Comparison of ENCODE assay signal across 25 mouse cellular contexts in genomic region chr10:97446486-97446885, GRCm38 (mm10). TPM values are rescaled to one million over a fixed set of nuclear protein-coding genes. Genes with fewer than 3 reads are reported as not detected.
DNase-seq lines count a peak whose midpoint lies in the region; ATAC-seq and TF ChIP-seq lines count a peak whose summit lies in the region.
"Had no signal": no experiment of that assay in that cellular context is flagged by ENCODE, and none has a peak within 500 bp of the region (broad histone marks: within the 10 kb centered on the region; RNA-seq: fewer than 3 reads in every experiment).

No protein-coding gene starts in this region.

- H3K27ac ChIP-seq in embryonic facial prominence, embryonic 15.5 days (replicated peaks): peak overlapping the region; percentile 65
- H3K27ac ChIP-seq in embryonic facial prominence, embryonic 10.5 days (replicated peaks): no peak overlapping the region
- 0 out of 2 replicates have a peak overlapping the region, but pooled peaks have one; percentile 0 for H3K27ac ChIP-seq in bone marrow macrophage, adult 2 months (ENCODE audit: insufficient read depth, low read depth, low read length)
- H3K27ac ChIP-seq in midbrain, embryonic 11.5 days (ENCODE audit: low read depth, low read length): no peak overlapping the region
- H3K27ac ChIP-seq: embryonic facial prominence, embryonic 13.5 days; forebrain, embryonic 10.5 days; forebrain, embryonic 12.5 days had no signal

- no peak overlapping the region for H3K9ac ChIP-seq in embryonic facial prominence, embryonic 15.5 days
- no peak overlapping the region for H3K9ac ChIP-seq in midbrain, embryonic 11.5 days (ENCODE audit: low read length)
- H3K9ac ChIP-seq: embryonic facial prominence, embryonic 13.5 days; forebrain, embryonic 12.5 days had no signal

- no peaks in the 10 kb centered on the region for H3K36me3 ChIP-seq in embryonic facial prominence, embryonic 15.5 days
- H3K36me3 ChIP-seq in embryonic facial prominence, embryonic 10.5 days (replicated peaks): no peaks in the 10 kb centered on the region
- H3K36me3 ChIP-seq in C2C12 (ENCODE audit: control insufficient read depth, insufficient read depth): no peaks in the 10 kb centered on the region
- no peaks in the 10 kb centered on the region for H3K36me3 ChIP-seq in myocyte (ENCODE audit: control insufficient read depth, insufficient read depth)
- H3K36me3 ChIP-seq in midbrain, embryonic 11.5 days (ENCODE audit: control insufficient read depth, insufficient read depth, low read length): no peaks in the 10 kb centered on the region
- H3K36me3 ChIP-seq: embryonic facial prominence, embryonic 13.5 days; forebrain, embryonic 10.5 days; forebrain, embryonic 12.5 days had no signal

- H3K9me3 ChIP-seq in embryonic facial prominence, embryonic 15.5 days (replicated peaks): no peaks in the 10 kb centered on the region
- no peaks in the 10 kb centered on the region for H3K9me3 ChIP-seq in embryonic facial prominence, embryonic 10.5 days
- H3K9me3 ChIP-seq in midbrain, embryonic 11.5 days (ENCODE audit: control insufficient read depth, low read length): no peaks in the 10 kb centered on the region
- H3K9me3 ChIP-seq: embryonic facial prominence, embryonic 13.5 days; forebrain, embryonic 10.5 days; forebrain, embryonic 12.5 days had no signal

- H3K27me3 ChIP-seq in embryonic facial prominence, embryonic 15.5 days: no peaks in the 10 kb centered on the region
- no peaks in the 10 kb centered on the region for H3K27me3 ChIP-seq in embryonic facial prominence, embryonic 10.5 days (replicated peaks; ENCODE audit: low read depth, poor library complexity, severe bottlenecking)
- no peaks in the 10 kb centered on the region for H3K27me3 ChIP-seq in C2C12 (ENCODE audit: control insufficient read depth, insufficient read depth, insufficient read length)
- no peaks in the 10 kb centered on the region for H3K27me3 ChIP-seq in myocyte (ENCODE audit: control insufficient read depth, insufficient read depth, insufficient read length)
- H3K27me3 ChIP-seq in midbrain, embryonic 11.5 days (ENCODE audit: control insufficient read depth, insufficient read depth, low read length): no peaks in the 10 kb centered on the region
- H3K27me3 ChIP-seq: embryonic facial prominence, embryonic 13.5 days; forebrain, embryonic 12.5 days; Patski had no signal

- no peak for DNase-seq in embryonic facial prominence, embryonic 10.5 days (ENCODE audit: low spot score)
- DNase-seq in layer of hippocampus, postnatal 25 days (ENCODE audit: extremely low spot score in 1 of 2, low spot score in 1 of 2): no peak
- DNase-seq in gastrocnemius, postnatal 10 days: no peak
- no peak for DNase-seq in midbrain, embryonic 11.5 days (ENCODE audit: low spot score, missing footprints)
- DNase-seq: adrenal gland, adult 2 months; adrenal gland, postnatal 10 days; adrenal gland, postnatal 25 days; B cell, adult 2 months; cerebellum, adult 11-12 months; cerebellum, adult 2 months; cerebellum, adult 9-10 months; cerebellum, postnatal 10 days; cerebellum, postnatal 25 days had no signal

- H3K79me2 ChIP-seq in C2C12 (ENCODE audit: control insufficient read depth, insufficient read depth) (no peaks in the 10 kb centered on the region), myocyte (ENCODE audit: control insufficient read depth, insufficient read depth) (no peaks in the 10 kb centered on the region)

- TF ChIP-seq CTCF in C2C12 (IDR thresholded peaks at IDR 0.05; ENCODE audit: control insufficient read depth, insufficient read depth, insufficient read length): no peak
- TF ChIP-seq CTCF in bone marrow macrophage, adult 2 months (IDR thresholded peaks at IDR 0.05; ENCODE audit: low read depth, low read length): no peak

- no peak overlapping the region for H3K4me2 ChIP-seq in embryonic facial prominence, embryonic 15.5 days (replicated peaks)
- no peak overlapping the region for H3K4me2 ChIP-seq in myocyte (ENCODE audit: low read depth)
- no peak overlapping the region for H3K4me2 ChIP-seq in midbrain, embryonic 11.5 days
- H3K4me2 ChIP-seq: embryonic facial prominence, embryonic 13.5 days; forebrain, embryonic 12.5 days had no signal

- no peaks in the 10 kb centered on the region for H3K79me3 ChIP-seq in C2C12 (ENCODE audit: low read depth)

- no peaks in the 10 kb centered on the region for H3K4me1 ChIP-seq in embryonic facial prominence, embryonic 15.5 days
- no peaks in the 10 kb centered on the region for H3K4me1 ChIP-seq in embryonic facial prominence, embryonic 10.5 days
- peaks cover 4% of the 10 kb centered on the region for H3K4me1 ChIP-seq in bone marrow macrophage, adult 2 months (ENCODE audit: control insufficient read depth, insufficient read depth, low read length)
- no peaks in the 10 kb centered on the region for H3K4me1 ChIP-seq in midbrain, embryonic 11.5 days (ENCODE audit: control insufficient read depth, insufficient read depth, low read length)
- H3K4me1 ChIP-seq: embryonic facial prominence, embryonic 13.5 days; forebrain, embryonic 10.5 days; forebrain, embryonic 12.5 days had no signal

- WGBS in embryonic facial prominence, embryonic 15.5 days: 63% methylated on average over 4 of the region's 4 CpGs
- 86% methylated on average over 4 of the region's 4 CpGs for WGBS in embryonic facial prominence, embryonic 10.5 days
- 88% methylated on average over 4 of the region's 4 CpGs for WGBS in midbrain, embryonic 11.5 days

- no peak overlapping the region for H3ac ChIP-seq in C2C12 (ENCODE audit: control insufficient read depth, insufficient read length, low read depth)
- no peak overlapping the region for H3ac ChIP-seq in myocyte (ENCODE audit: control insufficient read depth, insufficient read length)

- ATAC-seq in embryonic facial prominence, embryonic 15.5 days (ENCODE audit: insufficient number of reproducible peaks, low FRiP score, low TSS enrichment, low read depth): no peak
- no peak for ATAC-seq in midbrain, embryonic 11.5 days (ENCODE audit: low FRiP score)
- ATAC-seq: forebrain, embryonic 14.5 days; forebrain, embryonic 16.5 days; Patski had no signal

- no peak overlapping the region for H3K4me3 ChIP-seq in embryonic facial prominence, embryonic 15.5 days (replicated peaks)
- no peak overlapping the region for H3K4me3 ChIP-seq in embryonic facial prominence, embryonic 10.5 days
- H3K4me3 ChIP-seq in C2C12 (ENCODE audit: insufficient read depth, poor library complexity, severe bottlenecking): no peak overlapping the region
- H3K4me3 ChIP-seq in bone marrow macrophage, adult 2 months (ENCODE audit: insufficient read depth, low read length): no peak overlapping the region
- H3K4me3 ChIP-seq in myocyte: no peak overlapping the region
- no peak overlapping the region for H3K4me3 ChIP-seq in midbrain, embryonic 11.5 days (ENCODE audit: low read depth, low read length)
- H3K4me3 ChIP-seq: embryonic facial prominence, embryonic 13.5 days; erythroblast, embryonic 14.5 days; forebrain, embryonic 10.5 days; forebrain, embryonic 12.5 days had no signal

- no peak for TF ChIP-seq POLR2A in bone marrow macrophage, adult 2 months (IDR thresholded peaks at IDR 0.05; ENCODE audit: borderline replicate concordance, low read depth, low read length)
- TF ChIP-seq POLR2A in myocyte (IDR thresholded peaks at IDR 0.05; ENCODE audit: insufficient read length, low read depth): no peak

TF ChIP-seq in C2C12, 6 proteins besides CTCF, POLR2A, EP300 and RAD21:
- TF ChIP-seq FOSL1 (IDR thresholded peaks at IDR 0.05; ENCODE audit: insufficient read depth, low read length, poor library complexity, severe bottlenecking) (no peak), USF1 (IDR thresholded peaks at IDR 0.05; ENCODE audit: low read depth) (peak; percentile 83), MYOD1 (IDR thresholded peaks at IDR 0.05; ENCODE audit: control insufficient read depth, insufficient read length, low read depth) (peak; percentile 4)

TF ChIP-seq in myocyte, 11 proteins besides CTCF, POLR2A, EP300 and RAD21:
- no peak for TF ChIP-seq MYOD1 (IDR thresholded peaks at IDR 0.05; ENCODE audit: control insufficient read depth in 1 of 3, insufficient read length in 2 of 3, low read depth in 2 of 3)
- no peak for TF ChIP-seq CEBPB (IDR thresholded peaks at IDR 0.05; ENCODE audit: insufficient read depth, poor library complexity, severe bottlenecking)
- TF ChIP-seq USF1 (IDR thresholded peaks at IDR 0.05; ENCODE audit: low read depth): peak; percentile 57

RNA-seq across cellular contexts. Expression of gene Dcn, which starts 32.9 kb away (rescaled TPM):
- polyA plus RNA-seq in embryonic facial prominence, embryonic 15.5 days (2015; fragmentation: Nextera tagmentation; extraction: Ambion mirVana): 765 and 776 TPM in 2 replicates
- 2.7 and 4.9 TPM in 2 replicates for polyA plus RNA-seq in embryonic facial prominence, embryonic 10.5 days (2016; fragmentation: Nextera tagmentation; extraction: Ambion mirVana)
- polyA plus RNA-seq in C2C12 (2012; fragmentation: generic; extraction: Trizol) (0.07 TPM), myocyte (2012; fragmentation: generic; extraction: Trizol) (13.8 TPM)
- polyA plus RNA-seq in bone marrow macrophage, adult 2 months (2012; ENCODE audit: insufficient read depth, insufficient read length, missing spikeins): 1.3 and 2.1 TPM in 2 replicates
- total RNA-seq in layer of hippocampus, postnatal 25 days (2021): 10 to 100 TPM; 26.2 to 61.2 TPM
- 100 to 1,000 TPM; 546 to 577 TPM for total RNA-seq in gastrocnemius, postnatal 10 days (2021)
- polyA plus RNA-seq in midbrain, embryonic 11.5 days (2014; fragmentation: Nextera tagmentation; extraction: Ambion mirVana): 26.2 and 30.6 TPM in 2 replicates
- total RNA-seq: MEL had no signal
- polyA plus RNA-seq: erythroblast, embryonic 14.5 days had no signal

Comparison
In these comparisons a context has a peak if more than half of its experiments do, and no peak if none do; other contexts are left out.
1. H3K27ac ChIP-seq: peak in embryonic facial prominence, embryonic 15.5 days (single experiment) and bone marrow macrophage, adult 2 months (single experiment); none in embryonic facial prominence, embryonic 10.5 days (single experiment) and midbrain, embryonic 11.5 days (single experiment).
2. RNA of gene Dcn, which starts 32.9 kb away (polyA plus RNA-seq): 765 to 776 TPM in embryonic facial prominence, embryonic 15.5 days; 26.2 to 30.6 TPM in midbrain, embryonic 11.5 days, 13.8 TPM in myocyte (single experiment), 2.7 to 4.9 TPM in embryonic facial prominence, embryonic 10.5 days, 1.3 to 2.1 TPM in bone marrow macrophage, adult 2 months and 0.07 TPM in C2C12 (single experiment); every median in the first group is over 10 times any median in the second.